8 mouse cellular contexts compared by ENCODE assay signal in the genomic region with DNA sequence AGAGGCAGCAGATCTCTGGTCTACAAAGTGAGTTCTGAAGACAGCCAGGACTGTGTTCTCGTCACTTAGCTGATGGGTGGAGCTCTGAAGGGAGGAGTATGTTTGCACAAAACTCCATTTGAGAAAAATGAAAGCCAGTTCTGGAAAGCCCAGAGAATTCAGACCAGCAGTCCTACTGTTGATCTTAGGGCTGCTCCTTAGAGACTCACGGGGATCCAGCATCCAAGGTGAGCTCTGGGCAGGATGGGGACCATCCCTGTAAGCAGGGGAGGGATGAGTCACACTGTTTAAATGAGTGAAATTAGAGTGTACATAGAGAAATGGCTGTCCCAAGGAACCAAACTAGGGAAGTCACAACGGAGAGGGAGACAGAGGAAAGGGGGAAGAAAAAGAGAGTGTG. TPM values are rescaled to one million over a fixed set of nuclear protein-coding genes. Genes with fewer than 3 reads are reported as not detected.
DNase-seq lines count a peak whose midpoint lies in the region; ATAC-seq and TF ChIP-seq lines count a peak whose summit lies in the region.

A gene (plus strand): TSS at position 102 of the 400 bp plus-strand sequence.

- peak within 1 kb of the TSS; percentile 57 for H3K9ac ChIP-seq in embryonic facial prominence, embryonic 11.5 days (replicated peaks; ENCODE audit: low read length)
- H3K9ac ChIP-seq in liver, embryonic 12.5 days = 0 out of 2 replicates have a peak within 1 kb of the TSS, but pooled peaks have one; percentile 48
- H3K9ac ChIP-seq in neural tube, embryonic 12.5 days = peak within 1 kb of the TSS; percentile 8

- H3K27ac ChIP-seq in kidney, adult 2 months (ENCODE audit: insufficient read depth, low read depth, low read length) = peak within 1 kb of the TSS; percentile 82
- peak within 1 kb of the TSS; percentile 35; the same call in 1 of the 2 replicates for H3K27ac ChIP-seq in embryonic facial prominence, embryonic 11.5 days (replicated peaks; ENCODE audit: low read depth, low read length)
- peak within 1 kb of the TSS; percentile 31; the same call in 1 of the 2 replicates for H3K27ac ChIP-seq in liver, embryonic 12.5 days
- H3K27ac ChIP-seq in neural tube, embryonic 12.5 days = no peak within 1 kb of the TSS

- WGBS in kidney, adult 2 months = 11% methylated on average over 3 of the region's 3 CpGs
- 15% methylated on average over 3 of the region's 3 CpGs for WGBS in embryonic facial prominence, embryonic 11.5 days
- WGBS in liver, embryonic 12.5 days (ENCODE audit: insufficient replicate concordance) = 18% methylated on average over 3 of the region's 3 CpGs
- 25% methylated on average over 3 of the region's 3 CpGs for whole genome bisulfite sequencing in neural tube, embryonic 12.5 days

- no peaks in the 10 kb centered on the region for H3K9me3 ChIP-seq in embryonic facial prominence, embryonic 11.5 days (replicated peaks; ENCODE audit: control insufficient read depth, low read length)
- no peaks in the 10 kb centered on the region for H3K9me3 ChIP-seq in liver, embryonic 12.5 days (replicated peaks)
- no peaks in the 10 kb centered on the region for H3K9me3 ChIP-seq in neural tube, embryonic 12.5 days

- no peak for TF ChIP-seq POLR2A in kidney, adult 2 months (IDR thresholded peaks at IDR 0.05; ENCODE audit: low read depth, low read length)

- H3K4me3 ChIP-seq in kidney, adult 2 months (ENCODE audit: insufficient read depth, low read depth, low read length) = peak within 1 kb of the TSS; percentile 55
- peak within 1 kb of the TSS; percentile 24 for H3K4me3 ChIP-seq in embryonic facial prominence, embryonic 11.5 days (ENCODE audit: low read depth, low read length)
- H3K4me3 ChIP-seq in liver, embryonic 12.5 days = peak within 1 kb of the TSS; percentile 46
- H3K4me3 ChIP-seq in neural tube, embryonic 12.5 days = peak within 1 kb of the TSS; percentile 25

- H3K36me3 ChIP-seq in kidney, adult 2 months (ENCODE audit: control insufficient read depth, insufficient read depth, low read length) = no peaks in the 10 kb centered on the region
- no peaks in the 10 kb centered on the region for H3K36me3 ChIP-seq in embryonic facial prominence, embryonic 11.5 days (replicated peaks; ENCODE audit: control insufficient read depth, insufficient read depth, low read depth, low read length)
- no peaks in the 10 kb centered on the region for H3K36me3 ChIP-seq in liver, embryonic 12.5 days
- no peaks in the 10 kb centered on the region for H3K36me3 ChIP-seq in neural tube, embryonic 12.5 days

- TF ChIP-seq CTCF in kidney, adult 2 months (conservative IDR thresholded peaks at IDR 0.05; ENCODE audit: insufficient read depth, insufficient read length, low read depth, low read length) = no peak

- intact Hi-C loops in heart, postnatal 36 days (cut with DNase I) = no loop called here

- H3K27me3 ChIP-seq in kidney, adult 2 months (replicated peaks; ENCODE audit: control insufficient read depth, insufficient read depth, low read length) = no peaks in the 10 kb centered on the region
- H3K27me3 ChIP-seq in embryonic facial prominence, embryonic 11.5 days (ENCODE audit: control insufficient read depth, insufficient read depth, low read length) = no peaks in the 10 kb centered on the region
- H3K27me3 ChIP-seq in liver, embryonic 12.5 days (replicated peaks) = no peaks in the 10 kb centered on the region
- no peaks in the 10 kb centered on the region for H3K27me3 ChIP-seq in neural tube, embryonic 12.5 days (replicated peaks)

- peak within 1 kb of the TSS; percentile 48 for H3K4me2 ChIP-seq in embryonic facial prominence, embryonic 11.5 days (ENCODE audit: low read depth, low read length)
- H3K4me2 ChIP-seq in liver, embryonic 12.5 days = peak within 1 kb of the TSS; percentile 63
- peak within 1 kb of the TSS; percentile 62 for H3K4me2 ChIP-seq in neural tube, embryonic 12.5 days (replicated peaks)

- no peaks in the 10 kb centered on the region for H3K4me1 ChIP-seq in kidney, adult 2 months (ENCODE audit: control insufficient read depth, insufficient read depth, low read length)
- H3K4me1 ChIP-seq in embryonic facial prominence, embryonic 11.5 days (ENCODE audit: control insufficient read depth, insufficient read depth, low read length) = no peaks in the 10 kb centered on the region; the same call in 1 of the 2 replicates
- H3K4me1 ChIP-seq in liver, embryonic 12.5 days = peaks cover 9% of the 10 kb centered on the region; the same call in 1 of the 2 replicates
- no peaks in the 10 kb centered on the region for H3K4me1 ChIP-seq in neural tube, embryonic 12.5 days

- ATAC-seq in embryonic facial prominence, embryonic 11.5 days (replicated peaks; ENCODE audit: insufficient number of reproducible peaks, low FRiP score, low TSS enrichment, low read depth) = 0 out of 2 replicates have a peak, but pooled peaks have one; percentile 44
- no peak for ATAC-seq in liver, embryonic 12.5 days
- no peak for ATAC-seq in neural tube, embryonic 12.5 days (ENCODE audit: low FRiP score, low read depth)

- DNase-seq in kidney, adult 2 months = peak; percentile 40
- DNase-seq in kidney, postnatal 25 days = no peak
- DNase-seq in embryonic facial prominence, embryonic 11.5 days (ENCODE audit: low spot score) = no peak
- peak; percentile 24 to 51 for DNase-seq in heart, postnatal 36 days
- DNase-seq in right cerebral cortex, postnatal 14 days = no peak
- no peak for DNase-seq in embryo, embryonic 11 days

RNA-seq across cellular contexts. Expression of the gene that starts here (rescaled TPM):
- polyA plus RNA-seq in kidney, adult 2 months (2012; rRNA removed) = 4.8 and 5.6 TPM in 2 replicates
- polyA plus RNA-seq in embryonic facial prominence, embryonic 11.5 days (2014; fragmentation: Nextera tagmentation; extraction: Ambion mirVana) = 0.20 and 0.33 TPM in 2 replicates
- 1 to 10 TPM; 5.8 to 6.3 TPM for total RNA-seq in heart, postnatal 36 days (2021)
- 0.07 and 0.10 TPM in 2 replicates for polyA plus RNA-seq in liver, embryonic 12.5 days (2016; fragmentation: Nextera tagmentation; extraction: Ambion mirVana)
- polyA plus RNA-seq in neural tube, embryonic 12.5 days (2016; fragmentation: Nextera tagmentation; extraction: Ambion mirVana) = 0.10 and 0.34 TPM in 2 replicates

Comparison
In these comparisons a context has a peak if more than half of its experiments do, and no peak if none do; other contexts are left out.
1. DNase-seq: peak in kidney, adult 2 months (single experiment) and heart, postnatal 36 days (2 of 2); none in kidney, postnatal 25 days (0 of 2), embryonic facial prominence, embryonic 11.5 days (single experiment), right cerebral cortex, postnatal 14 days (single experiment) and embryo, embryonic 11 days (single experiment).
2. Peak in ATAC-seq, H3K4me3 ChIP-seq, H3K27ac ChIP-seq, H3K9ac ChIP-seq and H3K4me2 ChIP-seq in embryonic facial prominence, embryonic 11.5 days; RNA of the gene not detected or under 1 TPM.
3. Peak in every context shown above with its lines, with median percentiles within 50 percentile points of each other: H3K4me3 ChIP-seq, H3K4me2 ChIP-seq and H3K9ac ChIP-seq.